Mouse (Mus musculus) heart, embryonic 14.5 days (tissue): ENCODE results near the gene Rabep2. TPM values are rescaled to one million over a fixed set of nuclear protein-coding genes. Genes with fewer than 3 reads are reported as not detected.
A peak's percentile ranks its signal among the peaks of the same experiment; 100 is the strongest.

Experiments
- ATAC-seq: fragments of 200-750 bp; cut with Nextera tagmentation; 2 replicates; pipeline ENCODE4 v1.8.0; 2017; ENCODE audit warnings: low read depth, moderate TSS enrichment; ENCODE audit not compliant: insufficient number of reproducible peaks, insufficient read depth, low FRiP score
- H3K27ac ChIP-seq, 2 experiments: fragments of 200-500 bp in 1 of 2; fragments of 300-500 bp in 1 of 2; sonication (generic) in 1 of 2; replicated peaks in 1 of 2; 2 replicates each; pipeline ENCODE4 v1.5.1; 2012 to 2014; ENCODE audit warnings: low read depth in 2 of 2, low read length in 2 of 2, control low read depth in 1 of 2, mild to moderate bottlenecking in 1 of 2, mixed read lengths in 1 of 2; ENCODE audit not compliant: control insufficient read depth in 1 of 2, insufficient read depth in 1 of 2
- H3K27me3 ChIP-seq: fragments of 300-500 bp; sonication (generic); 2 replicates; pipeline ENCODE4 v1.6.1; 2014; ENCODE audit warnings: mild to moderate bottlenecking, low read length, control low read depth; ENCODE audit not compliant: control insufficient read depth, insufficient read depth
- H3K36me3 ChIP-seq: fragments of 300-500 bp; sonication (generic); 2 replicates; pipeline ENCODE4 v1.6.1; 2014; ENCODE audit warnings: mild to moderate bottlenecking, control low read depth, low read length, mixed read lengths; ENCODE audit not compliant: control insufficient read depth, insufficient read depth
- H3K4me1 ChIP-seq, 2 experiments: fragments of 200-500 bp in 1 of 2; fragments of 300-500 bp in 1 of 2; sonication (generic) in 1 of 2; 2 replicates each; pipeline ENCODE4 v1.6.1; 2012 to 2014; ENCODE audit warnings: low read length in 2 of 2, control low read depth in 1 of 2, mixed read lengths in 1 of 2; ENCODE audit not compliant: control insufficient read depth in 2 of 2, insufficient read depth in 2 of 2
- H3K4me2 ChIP-seq: fragments of 300-500 bp; sonication (generic); 2 replicates; pipeline ENCODE4 v1.6.1; 2014; ENCODE audit warnings: mild to moderate bottlenecking, low read length
- H3K4me3 ChIP-seq, 2 experiments: fragments of 200-500 bp in 1 of 2; fragments of 300-500 bp in 1 of 2; sonication (generic) in 1 of 2; 2 replicates each; pipeline ENCODE4 v1.5.1; 2012 to 2014; ENCODE audit warnings: low read length in 2 of 2, mild to moderate bottlenecking in 2 of 2, control low read depth in 1 of 2, low read depth in 1 of 2, moderate library complexity in 1 of 2; ENCODE audit not compliant: control insufficient read depth in 1 of 2, insufficient read depth in 1 of 2
- H3K9ac ChIP-seq: fragments of 300-500 bp; sonication (generic); 2 replicates; pipeline ENCODE4 v1.6.1; 2014; ENCODE audit warnings: mild to moderate bottlenecking, low read length
- H3K9me3 ChIP-seq: fragments of 300-500 bp; sonication (generic); 2 replicates; pipeline ENCODE4 v1.6.1; 2016; ENCODE audit warnings: low read length, control low read depth; ENCODE audit not compliant: control insufficient read depth
- WGBS: fragments of 180-500 bp; shearing (Covaris S2); extraction: QIAGEN DNeasy Blood & Tissue Kit; methylation state at CpG from one replicate; pipeline ENCODE4 v1.1.7; 2014; 5-methylcytosine and 5-hydroxymethylcytosine counted together
- polyA plus RNA-seq: library from polyadenylated mRNA; unstranded; fragments of >200 nt; fragmentation: Nextera tagmentation; extraction: Ambion mirVana; gene quantifications from 2 replicates; pipeline ENCODE4 v1.2.1, GENCODE M21; 2014

Rabep2 gene
- polyA plus RNA-seq, 1 experiment from 2014 or later, result 19.8 TPM

- no peak overlapping the region for H3K4me2 ChIP-seq
- H3K36me3 ChIP-seq, result peaks cover 66% of the 10 kb centered on the region
- H3K27ac ChIP-seq, result no peak overlapping the region
- 88% methylated on average over 5 of the region's 5 CpGs for WGBS
- no peaks in the 10 kb centered on the region for H3K9me3 ChIP-seq
- H3K27me3 ChIP-seq, result no peaks in the 10 kb centered on the region
- ATAC-seq, result no peak
- H3K4me1 ChIP-seq, result peaks cover 4 to 19% of the 10 kb centered on the region in 2 experiments
- no peak overlapping the region for H3K4me3 ChIP-seq
- no peak overlapping the region for H3K9ac ChIP-seq
Observed at GRCm38 (mm10) chr7:126471361-126471760, 42.8 kb downstream of the Rabep2 start.

GRCm38 (mm10) chr7:126471853-126472252 lies 43.3 kb downstream of the Rabep2 start:
- no peak overlapping the region for H3K4me2 ChIP-seq
- H3K4me1 ChIP-seq, result peaks cover 4 to 17% of the 10 kb centered on the region in 2 experiments
- no peak overlapping the region for H3K9ac ChIP-seq
- WGBS, result 91% methylated on average over 4 of the region's 4 CpGs
- no peaks in the 10 kb centered on the region for H3K9me3 ChIP-seq
- H3K27me3 ChIP-seq, result no peaks in the 10 kb centered on the region
- no peak for ATAC-seq
- peaks cover 61% of the 10 kb centered on the region for H3K36me3 ChIP-seq
- H3K4me3 ChIP-seq, result no peak overlapping the region
- H3K27ac ChIP-seq, result no peak overlapping the region

GRCm38 (mm10) chr7:126472306-126472705 lies 43.7 kb downstream of the Rabep2 start:
- no peak overlapping the region for H3K4me2 ChIP-seq
- H3K27ac ChIP-seq, result no peak overlapping the region
- no peak overlapping the region for H3K4me3 ChIP-seq
- H3K36me3 ChIP-seq, result peaks cover 57% of the 10 kb centered on the region
- H3K4me1 ChIP-seq, result peaks cover 4 to 17% of the 10 kb centered on the region in 2 experiments
- no peak overlapping the region for H3K9ac ChIP-seq
- no peak for ATAC-seq
- WGBS, result 83% methylated on average over 13 of the region's 13 CpGs
- H3K27me3 ChIP-seq, result no peaks in the 10 kb centered on the region
- H3K9me3 ChIP-seq, result no peaks in the 10 kb centered on the region

- Histone ChIP-seq H3K4me2 (no peak overlapping the region), H3K4me3 (no peak overlapping the region), H3K27ac (no peak overlapping the region), H3K9ac (no peak overlapping the region), H3K27me3 (no peaks in the 10 kb centered on the region), H3K9me3 (no peaks in the 10 kb centered on the region), H3K4me1 (peaks cover 4 to 17% of the 10 kb centered on the region in 2 experiments), H3K36me3 (peaks cover 53% of the 10 kb centered on the region)
- no peak for ATAC-seq
- 90% methylated on average over 16 of the region's 16 CpGs for WGBS
Observed at GRCm38 (mm10) chr7:126472713-126473112, 44.2 kb downstream of the Rabep2 start.

- Histone ChIP-seq H3K9me3 (no peaks in the 10 kb centered on the region), H3K9ac (peak overlapping the region; percentile 98), H3K27me3 (no peaks in the 10 kb centered on the region), H3K27ac (no peak overlapping the region), H3K4me2 (peak overlapping the region; percentile 73), H3K36me3 (peaks cover 44% of the 10 kb centered on the region), H3K4me1 (peaks cover 4 to 17% of the 10 kb centered on the region in 2 experiments), H3K4me3 (peak overlapping the region in 1 of 2 experiments; percentile 90; a peak in 2 of 4 replicates)
- WGBS, result 74% methylated on average over 9 of the region's 9 CpGs
- ATAC-seq, result no peak
Observed at GRCm38 (mm10) chr7:126473470-126474086, 45.0 kb downstream of the Rabep2 start.

GRCm38 (mm10) chr7:126474486-126474955 lies 46.0 kb downstream of the Rabep2 start:
- H3K4me3 ChIP-seq, result peak overlapping the region; percentile 90 to 96
- peak overlapping the region; percentile 98 for H3K9ac ChIP-seq
- peak overlapping the region; percentile 95 to 99 for H3K27ac ChIP-seq
- peaks cover 34% of the 10 kb centered on the region for H3K36me3 ChIP-seq
- H3K4me2 ChIP-seq, result peak overlapping the region; percentile 73
- no peaks in the 10 kb centered on the region for H3K9me3 ChIP-seq
- ATAC-seq, result peak; percentile 18
- WGBS, result 0% methylated on average over 27 of the region's 27 CpGs
- H3K27me3 ChIP-seq, result no peaks in the 10 kb centered on the region
- peaks cover 4 to 17% of the 10 kb centered on the region in 2 experiments for H3K4me1 ChIP-seq

GRCm38 (mm10) chr7:126474993-126475581 lies 46.5 kb downstream of the Rabep2 start, which contains the start of gene Sh2b1:
Gene Sh2b1 (minus strand): TSS chr7:126475424.
- Histone ChIP-seq H3K27me3 (no peaks in the 10 kb centered on the region), H3K9me3 (no peaks in the 10 kb centered on the region), H3K9ac (peak within 1 kb of the TSS; percentile 98), H3K4me2 (peak within 1 kb of the TSS; percentile 73), H3K4me3 (peak within 1 kb of the TSS; percentile 90 to 96), H3K27ac (peak within 1 kb of the TSS; percentile 95 to 99), H3K36me3 (peaks cover 29% of the 10 kb centered on the region), H3K4me1 (peaks cover 4 to 17% of the 10 kb centered on the region in 2 experiments)
- peak; percentile 88 for ATAC-seq
- under 1% methylated on average over 53 of the region's 53 CpGs for WGBS
